Mouse (Mus musculus) adipose tissue, adult 10 weeks (tissue): ENCODE measurements around the gene Ccdc151. TPM values are rescaled to one million over a fixed set of nuclear protein-coding genes. Genes with fewer than 3 reads are reported as not detected.

ENCODE experiments used
- polyA plus RNA-seq: library from polyadenylated mRNA; stranded (reverse); fragments of 350-450 nt; fragmentation: Illumina TruSeq; extraction: RNeasy Lipid Tissue Mini Kit (QIAGEN cat#74804); gene quantifications from one replicate; pipeline ENCODE4 v1.2.3, GENCODE M21; 2014; ENCODE audit warnings: low read depth, low replicate concordance

Gene Ccdc151
- 2.1 TPM for polyA plus RNA-seq

DNA sequence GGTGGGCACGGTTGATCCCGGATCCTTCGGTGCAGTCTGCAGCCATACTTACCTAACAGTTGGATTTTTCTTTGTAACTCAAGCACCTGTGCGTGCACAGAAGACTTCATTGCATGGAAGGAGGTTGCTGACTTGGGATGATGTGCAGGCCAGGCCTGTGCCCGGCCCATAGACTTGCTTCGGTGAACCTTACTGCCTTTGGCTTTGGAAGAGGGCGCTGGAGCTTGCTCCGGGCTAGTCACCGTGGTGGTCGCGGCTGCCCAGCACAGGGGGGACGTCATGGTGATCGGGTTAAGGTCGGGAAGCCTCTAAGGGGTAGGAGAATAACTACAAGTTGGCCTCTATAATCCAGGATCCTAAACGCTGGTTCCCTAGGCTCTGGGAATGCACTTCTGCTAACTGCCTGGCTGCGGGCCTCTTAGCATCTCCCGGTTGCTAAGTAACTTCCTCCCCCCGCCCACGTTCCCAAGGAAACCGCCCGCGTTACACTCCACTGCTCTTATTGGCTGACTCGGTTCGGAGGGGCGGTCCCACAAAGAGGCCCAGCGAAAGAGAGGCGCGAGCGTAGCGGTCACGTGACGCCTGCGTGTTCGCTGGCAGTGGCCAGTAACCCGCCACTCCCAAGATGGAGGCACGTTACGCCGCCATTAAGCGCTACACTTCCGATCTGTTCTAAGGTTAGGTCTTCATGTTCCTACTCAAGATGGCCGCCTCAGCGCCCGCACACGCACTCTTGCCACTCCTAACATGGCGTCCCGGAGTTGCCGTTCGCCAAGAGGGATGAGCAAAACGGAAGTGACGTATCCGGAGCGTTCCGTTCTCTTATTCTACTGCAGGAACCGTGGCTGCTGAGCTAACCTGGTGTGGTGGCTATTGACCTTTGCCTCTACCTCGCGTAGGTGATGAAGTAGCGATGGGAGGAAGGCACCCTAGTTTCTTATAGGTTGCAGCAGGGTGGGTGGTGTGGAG is at the start of gene Ccdc151, which contains the start of gene Prkcsh:
Gene Ccdc151 (minus strand): TSS at position 441 of the 969 bp plus-strand sequence.
Gene Prkcsh (plus strand): TSS at position 613 of the 969 bp plus-strand sequence.

DNA sequence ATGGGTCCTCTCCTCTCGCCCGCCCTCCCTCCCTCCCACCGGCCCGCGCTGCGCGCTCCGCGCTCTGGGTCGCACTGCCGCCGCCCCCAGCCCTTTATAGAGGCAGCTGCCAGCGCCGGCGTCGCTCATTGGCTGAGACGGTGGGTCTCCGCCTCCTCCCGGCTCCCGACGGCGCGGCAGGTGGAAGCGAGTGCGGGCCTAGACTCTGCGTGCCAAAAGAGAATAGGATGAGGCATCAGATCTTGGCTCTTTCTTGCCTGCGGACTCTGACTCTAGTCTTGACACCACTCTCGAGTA is 49.5 kb upstream of the Ccdc151 start, which contains the start of gene Elavl3:
Gene Elavl3 (minus strand): TSS at position 66 of the 297 bp plus-strand sequence.

DNA sequence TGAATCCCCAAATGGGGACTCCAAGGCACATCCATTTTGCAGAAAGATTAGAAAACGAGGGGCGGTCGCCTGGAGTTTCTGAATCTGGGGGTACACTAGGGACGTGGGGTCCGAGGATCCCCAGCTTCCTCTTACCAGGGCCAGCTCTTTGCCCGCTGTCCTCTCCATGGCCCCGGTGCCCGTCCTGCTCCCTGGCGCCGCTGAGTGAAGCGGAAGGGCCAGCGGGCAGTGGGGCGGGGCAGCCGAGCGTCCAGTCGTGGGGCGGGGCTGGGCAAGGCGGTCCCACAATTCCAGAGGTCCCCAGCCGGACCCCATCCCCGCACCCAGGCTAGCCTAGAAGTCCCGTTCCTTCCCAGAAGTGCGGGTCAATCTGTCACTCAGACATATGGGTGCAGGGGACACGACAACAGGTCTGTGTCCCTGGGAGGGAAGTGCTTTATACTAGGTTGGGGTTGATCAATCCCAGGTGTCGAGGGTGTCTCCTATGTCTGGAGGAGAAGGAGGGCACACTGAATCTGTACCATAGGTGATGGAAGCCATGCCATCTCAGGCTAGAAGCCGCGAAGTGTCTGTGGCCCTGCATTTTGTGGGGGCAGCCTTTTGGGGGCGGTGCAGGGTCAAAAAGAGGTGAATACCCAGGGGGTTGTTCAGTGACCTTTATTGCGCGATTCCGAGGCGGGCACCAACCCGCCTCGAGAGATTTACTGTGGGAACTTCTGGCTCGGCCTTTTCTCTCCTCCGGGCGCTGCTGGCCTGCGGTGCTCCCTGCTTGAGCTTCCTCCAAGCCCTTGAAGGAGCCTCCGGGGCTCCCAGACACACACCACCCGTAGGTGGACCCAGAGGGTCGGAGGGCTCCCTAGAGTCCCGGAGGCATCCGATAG is 13.0 kb downstream of the Ccdc151 start, which contains the start of gene Rgl3:
Gene Rgl3 (minus strand): TSS at position 217 of the 881 bp plus-strand sequence.

DNA sequence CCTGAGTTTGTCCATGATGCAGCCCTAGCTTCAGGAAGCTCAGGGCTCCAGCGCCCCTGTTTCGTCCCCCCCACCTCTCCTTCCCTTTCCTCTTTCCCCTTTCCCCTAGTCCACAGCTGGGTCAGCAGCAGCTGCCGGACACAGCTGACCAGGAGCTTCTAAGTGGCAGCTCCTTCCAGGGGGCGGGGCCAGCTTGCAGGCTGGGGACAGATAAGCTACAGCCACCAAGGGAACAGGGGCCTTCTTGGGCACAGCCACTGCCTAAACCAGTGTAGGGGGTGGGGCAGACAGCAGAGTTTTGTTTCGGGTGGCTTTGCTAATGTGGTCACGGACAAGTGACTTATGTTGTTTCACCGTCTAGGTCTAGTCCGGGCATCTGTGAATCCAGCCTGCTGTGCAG is 39.0 kb downstream of the Ccdc151 start, which contains the start of gene Epor:
Gene Epor (minus strand): TSS at position 90 of the 400 bp plus-strand sequence.

DNA sequence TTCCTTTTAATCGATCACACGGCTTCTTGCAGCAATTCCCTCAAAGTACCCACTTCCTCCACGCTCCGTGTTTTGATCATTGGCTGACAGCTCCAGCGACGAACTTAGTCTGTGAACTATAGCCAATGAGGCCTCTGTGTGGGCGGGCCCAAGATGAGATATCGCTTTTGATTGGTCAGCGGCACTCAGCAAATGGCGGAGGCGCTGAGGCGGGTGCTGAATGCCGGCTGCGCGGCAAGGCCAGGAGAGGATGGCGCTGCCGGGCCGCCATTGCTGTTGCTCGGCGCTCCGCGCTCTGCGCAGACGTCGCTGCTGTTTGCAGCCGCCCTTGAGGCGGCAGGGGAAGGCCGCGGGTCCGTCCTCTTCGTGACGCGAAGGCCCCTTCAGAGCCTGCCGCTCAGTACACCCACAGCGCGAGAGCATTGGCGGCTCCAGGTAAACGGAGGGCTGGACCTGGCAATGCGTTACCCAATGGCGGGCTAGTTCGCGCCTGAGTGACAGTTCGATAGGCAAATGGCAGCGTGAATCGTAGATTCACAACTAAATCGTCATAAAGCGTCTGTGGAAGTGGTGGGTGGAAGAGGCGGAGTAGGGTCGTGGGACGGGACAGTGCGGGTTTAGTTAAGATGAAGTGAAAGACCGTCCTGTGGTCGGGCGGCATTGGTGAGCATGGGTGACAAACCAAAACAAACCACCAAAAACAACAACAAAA is 46.7 kb downstream of the Ccdc151 start, which contains the start of gene Swsap1:
Gene Swsap1 (plus strand): TSS at position 186 of the 712 bp plus-strand sequence.

Other genes with a start within 250 kb of the Ccdc151 start
- 2.0 TPM for gene Spc24, start 242.3 kb downstream of the Ccdc151 start, polyA plus RNA-seq
- 19.9 TPM for gene Kank2, start 203.9 kb downstream of the Ccdc151 start, polyA plus RNA-seq
- 3.0 TPM for gene Angptl8, start 167.1 kb downstream of the Ccdc151 start, polyA plus RNA-seq
- gene Dock6, start 150.0 kb downstream of the Ccdc151 start, polyA plus RNA-seq, result 30.9 TPM
- 36.3 TPM for gene Rab3d, start 84.4 kb downstream of the Ccdc151 start, polyA plus RNA-seq
- 8.7 TPM for gene Ccdc159, start 75.2 kb downstream of the Ccdc151 start, polyA plus RNA-seq
- 141 TPM for gene Tmem205, start 75.1 kb downstream of the Ccdc151 start, polyA plus RNA-seq
- gene Plppr2, start 65.6 kb downstream of the Ccdc151 start, polyA plus RNA-seq, result 7.7 TPM
- 15.6 TPM for gene Swsap1, start 46.9 kb downstream of the Ccdc151 start, polyA plus RNA-seq
- gene Epor, start 39.1 kb downstream of the Ccdc151 start, polyA plus RNA-seq, result 4.1 TPM
- gene Rgl3, start 13.2 kb downstream of the Ccdc151 start, polyA plus RNA-seq, result 23.4 TPM
- gene Prkcsh, start 172 bp upstream of the Ccdc151 start, polyA plus RNA-seq, result 107 TPM
- 0.05 TPM for gene Elavl3, start 49.4 kb upstream of the Ccdc151 start, polyA plus RNA-seq
- gene Gm49318, start 68.6 kb upstream of the Ccdc151 start, polyA plus RNA-seq, result not detected
- gene Zfp653, start 68.7 kb upstream of the Ccdc151 start, polyA plus RNA-seq, result 7.2 TPM
- gene Ecsit, start 82.8 kb upstream of the Ccdc151 start, polyA plus RNA-seq, result 26.5 TPM
- gene Cnn1, start 96.6 kb upstream of the Ccdc151 start, polyA plus RNA-seq, result 56.7 TPM
- gene Elof1, start 114.5 kb upstream of the Ccdc151 start, polyA plus RNA-seq, result 111 TPM
- 206 TPM for gene Acp5, start 133.1 kb upstream of the Ccdc151 start, polyA plus RNA-seq
- 59.1 TPM for gene Pigyl, start 154.2 kb upstream of the Ccdc151 start, polyA plus RNA-seq
- 3.3 TPM for gene Zfp872, start 185.5 kb upstream of the Ccdc151 start, polyA plus RNA-seq
- gene Zfp809, start 223.1 kb upstream of the Ccdc151 start, polyA plus RNA-seq, result 40.6 TPM